Mouse (Mus musculus) forebrain, embryonic 12.5 days (tissue): Measurements from ENCODE around the gene Eci2. TPM values are rescaled to one million over a fixed set of nuclear protein-coding genes. Genes with fewer than 3 reads are reported as not detected.

Experiments used
- ATAC-seq: fragments of 200-750 bp; cut with Nextera tagmentation; 2 replicates; pipeline ENCODE4 v1.8.0; 2017; ENCODE audit warnings: moderate TSS enrichment; ENCODE audit not compliant: low FRiP score
- H3K27ac ChIP-seq: fragments of 300-500 bp; sonication (generic); 2 replicates; pipeline ENCODE4 v1.5.1; 2016; ENCODE audit warnings: mild to moderate bottlenecking
- H3K27me3 ChIP-seq: fragments of 300-500 bp; sonication (generic); 2 replicates; pipeline ENCODE4 v1.6.1; 2016; ENCODE audit warnings: mild to moderate bottlenecking
- H3K36me3 ChIP-seq: fragments of 300-500 bp; sonication (generic); replicated peaks from 2 replicates; pipeline ENCODE4 v1.6.1; 2016; ENCODE audit warnings: mild to moderate bottlenecking
- H3K4me1 ChIP-seq: fragments of 300-500 bp; sonication (generic); 2 replicates; pipeline ENCODE4 v1.6.1; 2016
- H3K4me2 ChIP-seq: fragments of 300-500 bp; sonication (generic); 2 replicates; pipeline ENCODE4 v1.6.1; 2016; ENCODE audit warnings: mild to moderate bottlenecking, moderate library complexity
- H3K4me3 ChIP-seq: fragments of 300-500 bp; sonication (generic); replicated peaks from 2 replicates; pipeline ENCODE4 v1.5.1; 2016; ENCODE audit warnings: mild to moderate bottlenecking
- H3K9ac ChIP-seq: fragments of 300-500 bp; sonication (generic); 2 replicates; pipeline ENCODE4 v1.6.1; 2016; ENCODE audit warnings: mild to moderate bottlenecking
- H3K9me3 ChIP-seq: fragments of 300-500 bp; sonication (generic); 2 replicates; pipeline ENCODE4 v1.6.1; 2016
- WGBS: fragments of 180-500 bp; shearing (Covaris S2); methylation state at CpG from one replicate; pipeline ENCODE4 v1.1.7; 2016; 5-methylcytosine and 5-hydroxymethylcytosine counted together
- polyA plus RNA-seq: library from polyadenylated mRNA; unstranded; fragments of >200 nt; fragmentation: Nextera tagmentation; extraction: Ambion mirVana; gene quantifications from 2 replicates; pipeline ENCODE4 v1.2.1, GENCODE M21; 2016

Gene Eci2
- 117 and 118 TPM in 2 replicates for polyA plus RNA-seq

DNA sequence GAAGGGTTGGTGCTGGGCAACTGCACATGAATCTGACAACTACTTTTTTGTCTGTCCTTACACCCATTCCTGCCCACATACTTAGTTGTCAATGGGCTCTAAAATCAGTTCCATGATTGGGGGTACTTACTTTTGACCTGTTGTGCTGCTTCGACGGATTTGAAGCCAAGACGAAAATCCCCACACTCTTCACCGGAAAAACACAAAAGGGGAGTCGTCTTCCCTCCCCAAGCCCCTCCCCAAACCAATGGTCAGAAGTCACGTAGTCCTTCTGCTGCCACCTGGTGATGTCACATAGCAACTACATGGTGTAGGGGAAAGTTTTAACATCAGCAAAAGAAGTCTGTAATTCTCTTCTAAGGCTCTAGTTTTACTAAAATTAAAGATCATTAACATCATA is at the start of gene Eci2:
TSS of gene Eci2 (minus strand) at position 218 of the 400 bp plus-strand sequence.
- no peak for ATAC-seq
- Histone ChIP-seq H3K9ac (no peak within 1 kb of the TSS), H3K4me3 (no peak within 1 kb of the TSS), H3K27me3 (no peaks in the 10 kb centered on the region), H3K27ac (no peak within 1 kb of the TSS), H3K36me3 (no peaks in the 10 kb centered on the region), H3K4me1 (no peaks in the 10 kb centered on the region), H3K9me3 (no peaks in the 10 kb centered on the region), H3K4me2 (peak within 1 kb of the TSS; percentile 33)
- WGBS, result 5% methylated on average over 6 of the region's 6 CpGs

DNA sequence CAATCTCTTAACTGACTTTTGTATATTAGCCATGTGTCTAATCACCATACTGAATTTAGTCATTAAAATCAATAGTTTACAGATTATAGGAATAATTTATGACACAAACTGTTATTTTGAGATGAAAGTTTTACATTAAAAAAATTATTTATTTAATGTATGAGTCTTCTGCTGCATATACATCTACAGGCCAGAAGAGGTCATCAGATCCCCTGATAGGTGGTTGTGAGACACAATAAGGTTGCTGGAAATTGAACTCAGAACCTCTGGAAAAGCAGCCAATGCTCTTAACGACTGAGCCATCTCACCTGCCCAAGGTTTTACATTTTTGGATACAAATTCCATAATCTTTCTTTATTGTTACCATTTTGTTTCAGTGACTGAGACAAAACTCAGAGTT is 48.0 kb upstream of the Eci2 start:
- Histone ChIP-seq H3K4me3 (no peak overlapping the region), H3K9me3 (no peaks in the 10 kb centered on the region), H3K9ac (no peak overlapping the region), H3K4me2 (no peak overlapping the region), H3K36me3 (no peaks in the 10 kb centered on the region), H3K4me1 (peaks cover 4% of the 10 kb centered on the region; the same call in 1 of the 2 replicates), H3K27ac (no peak overlapping the region), H3K27me3 (no peaks in the 10 kb centered on the region)
- 45% methylated on average over 1 of the region's 1 CpGs for WGBS
- no peak for ATAC-seq

DNA sequence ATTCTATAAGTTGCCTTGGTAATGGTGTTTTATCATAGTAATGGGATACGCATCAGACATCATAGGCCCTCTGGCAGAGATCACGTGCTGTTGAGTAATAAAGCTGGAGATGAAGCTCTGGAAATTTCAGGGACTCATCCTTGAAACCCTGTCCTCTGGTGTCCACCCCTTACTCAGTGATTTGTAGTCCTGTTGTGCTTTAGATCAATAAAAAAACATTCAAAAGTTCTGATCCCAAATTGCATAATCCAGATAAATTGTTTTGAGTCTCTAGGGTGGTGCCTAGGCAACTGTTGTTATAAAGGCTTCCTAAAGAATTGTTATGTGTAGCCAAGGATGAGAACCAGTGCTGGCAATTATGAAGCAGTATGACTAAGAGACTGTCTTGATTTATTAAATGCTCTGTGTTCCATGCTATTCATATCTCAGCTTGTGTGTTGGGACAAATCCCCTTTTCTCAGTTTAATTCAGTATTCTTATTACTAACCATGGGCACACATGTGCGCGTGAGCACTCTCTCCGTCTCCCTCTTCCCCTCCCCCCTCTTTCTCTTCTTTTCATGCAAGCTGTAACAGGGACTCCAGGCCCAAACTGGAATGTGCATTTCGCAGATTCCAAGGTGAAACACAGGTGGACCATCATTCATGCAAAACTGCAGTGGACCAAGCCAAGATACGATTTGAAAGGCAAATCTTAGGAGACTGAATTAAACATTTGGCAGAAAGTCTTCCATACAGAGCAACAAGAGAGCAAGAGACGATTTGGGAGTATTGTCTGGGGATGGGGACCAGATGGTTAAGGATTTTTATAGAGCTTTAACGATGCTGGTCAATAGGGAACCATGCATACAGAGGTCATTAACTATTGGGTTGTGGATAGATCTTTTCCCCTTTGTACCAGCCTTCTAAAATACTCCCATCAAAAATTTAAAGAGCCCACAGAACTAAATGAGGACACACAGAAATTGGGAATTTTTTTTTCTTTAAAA is 43.9 kb upstream of the Eci2 start:
- Histone ChIP-seq H3K4me2 (no peak overlapping the region), H3K36me3 (no peaks in the 10 kb centered on the region), H3K9me3 (no peaks in the 10 kb centered on the region), H3K4me1 (peaks cover 4% of the 10 kb centered on the region; the same call in 1 of the 2 replicates), H3K4me3 (no peak overlapping the region), H3K27me3 (no peaks in the 10 kb centered on the region), H3K27ac (no peak overlapping the region), H3K9ac (no peak overlapping the region)
- no peak for ATAC-seq
- 69% methylated on average over 9 of the region's 9 CpGs for WGBS

DNA sequence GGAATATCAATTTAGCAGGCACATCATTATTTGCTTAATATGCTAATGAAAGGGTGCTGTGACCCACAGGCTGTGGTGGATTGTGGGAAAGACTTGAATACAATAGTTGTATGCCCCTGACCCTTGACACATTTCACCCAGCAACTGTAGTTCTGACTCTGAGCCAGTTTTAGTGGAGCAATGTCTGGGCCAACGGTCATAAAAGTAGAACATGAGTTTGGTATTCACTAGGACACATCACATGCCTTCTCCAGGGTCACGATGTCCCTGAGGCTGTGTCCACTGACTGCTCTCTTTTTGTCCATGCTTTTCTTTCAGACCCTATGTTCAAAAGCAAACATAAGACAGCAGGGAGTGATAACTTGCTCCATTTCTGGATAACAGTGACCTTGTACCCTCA is 40.2 kb upstream of the Eci2 start:
- H3K4me3 ChIP-seq, result no peak overlapping the region
- no peak overlapping the region for H3K27ac ChIP-seq
- no peaks in the 10 kb centered on the region for H3K36me3 ChIP-seq
- H3K4me1 ChIP-seq, result peaks cover 4% of the 10 kb centered on the region; the same call in 1 of the 2 replicates
- no peak overlapping the region for H3K4me2 ChIP-seq
- no peaks in the 10 kb centered on the region for H3K27me3 ChIP-seq
- H3K9ac ChIP-seq, result no peak overlapping the region
- 79% methylated on average over 2 of the region's 2 CpGs for WGBS
- H3K9me3 ChIP-seq, result no peaks in the 10 kb centered on the region
- no peak for ATAC-seq

DNA sequence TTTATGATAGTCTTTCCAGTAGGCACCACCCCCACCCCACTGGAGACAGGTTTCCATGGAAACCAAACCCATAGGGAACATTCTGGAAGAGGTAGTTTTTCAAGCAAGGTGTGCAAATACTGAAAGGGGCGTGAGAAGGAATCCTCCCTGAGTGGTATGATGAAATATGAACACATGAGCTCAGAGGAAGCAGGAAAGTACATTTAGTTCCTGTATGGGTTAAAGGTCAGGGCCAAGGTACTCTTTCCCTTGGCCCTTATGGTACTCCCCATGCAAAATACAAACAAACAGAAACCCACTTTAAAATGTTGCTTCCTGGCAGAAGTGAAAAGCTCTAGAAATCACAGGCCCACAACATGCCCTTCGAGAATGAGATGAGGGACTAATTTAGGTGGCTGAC is 39.1 kb upstream of the Eci2 start:
- no peak for ATAC-seq
- H3K36me3 ChIP-seq, result no peaks in the 10 kb centered on the region
- H3K9ac ChIP-seq, result no peak overlapping the region
- no peaks in the 10 kb centered on the region for H3K9me3 ChIP-seq
- 75% methylated on average over 2 of the region's 2 CpGs for WGBS
- H3K4me3 ChIP-seq, result no peak overlapping the region
- H3K27ac ChIP-seq, result no peak overlapping the region
- peaks cover 3% of the 10 kb centered on the region; the same call in 1 of the 2 replicates for H3K4me1 ChIP-seq
- H3K27me3 ChIP-seq, result no peaks in the 10 kb centered on the region
- no peak overlapping the region for H3K4me2 ChIP-seq

DNA sequence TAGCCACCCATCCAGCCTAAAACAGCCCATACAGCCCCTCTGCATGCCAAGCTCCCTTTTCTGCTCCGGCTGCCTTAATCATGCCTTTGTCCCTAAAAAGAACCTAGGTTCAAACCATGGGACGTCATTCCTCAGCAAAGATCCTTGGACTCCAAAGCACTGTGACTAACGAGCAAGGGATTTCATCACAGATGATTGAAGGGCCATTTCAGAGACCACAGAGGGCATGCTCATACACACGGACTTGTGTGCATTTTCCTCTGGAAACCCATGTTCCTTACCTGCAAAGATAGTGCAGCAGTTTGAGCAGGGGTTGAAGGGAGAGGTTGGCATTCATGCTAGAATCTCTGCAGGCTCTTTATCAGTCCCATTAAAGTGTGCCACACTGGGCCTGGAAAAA is 37.5 kb upstream of the Eci2 start:
- WGBS, result 43% methylated on average over 4 of the region's 4 CpGs
- Histone ChIP-seq H3K27me3 (no peaks in the 10 kb centered on the region), H3K9ac (no peak overlapping the region), H3K4me3 (no peak overlapping the region), H3K4me2 (no peak overlapping the region), H3K27ac (no peak overlapping the region), H3K36me3 (no peaks in the 10 kb centered on the region), H3K4me1 (no peaks in the 10 kb centered on the region), H3K9me3 (no peaks in the 10 kb centered on the region)
- no peak for ATAC-seq

DNA sequence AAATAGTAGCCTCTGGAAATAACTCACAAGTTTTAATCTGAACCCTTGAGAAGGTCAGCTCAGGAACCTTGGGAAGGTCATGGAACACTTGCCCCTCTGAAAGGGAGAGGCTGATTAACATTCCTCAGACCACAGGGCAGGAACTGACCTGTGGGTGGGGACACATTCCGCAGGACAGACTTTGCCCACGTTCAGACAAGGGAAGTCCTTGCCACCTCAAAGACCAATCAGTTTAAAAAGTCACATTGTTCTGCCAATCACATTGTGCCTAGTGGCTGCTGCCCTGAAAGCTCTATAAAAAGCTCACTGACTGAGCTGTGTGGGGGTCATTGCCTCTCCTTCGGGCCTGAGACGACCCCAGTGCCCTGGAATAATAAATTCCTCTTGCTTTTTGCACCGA is 31.2 kb upstream of the Eci2 start:
- 32% methylated on average over 5 of the region's 5 CpGs for WGBS
- no peak overlapping the region for H3K27ac ChIP-seq
- no peak for ATAC-seq

DNA sequence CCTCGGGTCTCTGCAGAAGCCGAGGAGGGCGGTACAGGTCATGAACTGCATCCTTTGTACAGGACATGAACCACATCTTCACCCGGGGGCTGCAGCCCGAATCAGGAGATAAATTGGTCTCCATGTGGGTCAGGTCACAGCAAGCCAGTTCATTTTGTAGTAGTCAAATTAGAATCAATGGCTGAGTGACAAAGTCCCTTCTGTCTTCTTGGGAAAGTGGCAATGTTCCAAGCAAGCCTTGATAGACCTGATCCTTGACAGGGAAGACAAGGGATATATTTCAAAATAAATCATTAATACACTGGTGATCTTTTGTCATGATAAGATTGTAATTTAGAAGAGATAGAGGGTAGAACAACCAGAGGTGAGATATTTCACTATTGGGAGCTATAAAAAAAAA is 9.6 kb upstream of the Eci2 start:
- WGBS, result 86% methylated on average over 5 of the region's 5 CpGs
- no peaks in the 10 kb centered on the region for H3K4me1 ChIP-seq
- ATAC-seq, result no peak
- no peaks in the 10 kb centered on the region for H3K36me3 ChIP-seq
- H3K9me3 ChIP-seq, result no peaks in the 10 kb centered on the region
- H3K4me3 ChIP-seq, result no peak overlapping the region
- H3K27ac ChIP-seq, result no peak overlapping the region
- no peak overlapping the region for H3K4me2 ChIP-seq
- H3K27me3 ChIP-seq, result no peaks in the 10 kb centered on the region
- no peak overlapping the region for H3K9ac ChIP-seq

More for the DNA sequence above, 31.2 kb upstream of the Eci2 start:
- H3K4me2 ChIP-seq, result no peak overlapping the region
- no peaks in the 10 kb centered on the region for H3K9me3 ChIP-seq
- H3K4me1 ChIP-seq, result no peaks in the 10 kb centered on the region
- no peaks in the 10 kb centered on the region for H3K36me3 ChIP-seq
- no peak overlapping the region for H3K4me3 ChIP-seq
- H3K27me3 ChIP-seq, result no peaks in the 10 kb centered on the region
- H3K9ac ChIP-seq, result no peak overlapping the region

DNA sequence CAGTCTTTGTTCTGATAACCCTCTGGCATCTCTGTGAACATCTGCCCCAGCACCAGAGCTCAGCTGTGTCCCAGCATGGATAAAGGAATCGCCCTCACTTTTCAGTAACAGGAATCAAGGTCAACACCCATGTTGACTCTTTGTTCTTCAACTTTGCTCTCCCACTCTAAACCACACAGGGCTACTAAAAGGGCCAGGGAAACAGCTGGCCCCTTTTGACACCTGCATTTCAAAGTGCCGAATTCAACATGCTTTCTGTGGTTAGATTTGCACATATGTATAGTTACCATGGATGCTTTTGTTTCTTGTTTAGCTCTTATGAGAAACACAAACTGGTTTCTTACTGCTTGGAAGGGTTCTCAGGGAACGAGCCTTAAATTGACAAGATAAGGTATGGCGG is 8.8 kb upstream of the Eci2 start:
- Histone ChIP-seq H3K36me3 (no peaks in the 10 kb centered on the region), H3K9me3 (no peaks in the 10 kb centered on the region), H3K27me3 (no peaks in the 10 kb centered on the region), H3K9ac (no peak overlapping the region), H3K4me1 (no peaks in the 10 kb centered on the region), H3K27ac (no peak overlapping the region), H3K4me2 (no peak overlapping the region), H3K4me3 (no peak overlapping the region)
- WGBS, result 88% methylated on average over 4 of the region's 4 CpGs
- ATAC-seq, result no peak

DNA sequence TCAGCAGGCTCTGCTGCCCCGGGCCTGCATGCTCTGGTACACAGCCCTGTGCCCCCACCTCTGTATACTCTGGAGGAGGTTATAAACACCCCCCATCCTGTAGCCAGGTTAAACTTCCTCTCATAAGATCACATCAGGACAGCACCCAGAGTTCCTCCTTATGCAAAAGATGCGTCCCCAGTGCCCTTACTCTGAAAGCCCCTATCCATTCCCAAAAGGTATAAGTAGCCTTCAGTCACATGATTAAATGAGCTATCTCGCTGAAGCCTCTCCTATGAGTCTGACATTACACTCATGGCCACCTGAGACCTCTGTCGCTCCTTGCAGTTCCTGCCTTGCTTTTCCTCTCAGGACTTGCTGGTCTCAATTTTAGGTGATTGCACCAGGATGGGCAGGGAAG is 6.7 kb upstream of the Eci2 start:
- no peak overlapping the region for H3K27ac ChIP-seq
- H3K27me3 ChIP-seq, result no peaks in the 10 kb centered on the region
- WGBS, result 92% methylated on average over 4 of the region's 4 CpGs
- no peak overlapping the region for H3K9ac ChIP-seq
- H3K4me3 ChIP-seq, result no peak overlapping the region
- no peak overlapping the region for H3K4me2 ChIP-seq
- no peaks in the 10 kb centered on the region for H3K9me3 ChIP-seq
- no peaks in the 10 kb centered on the region for H3K36me3 ChIP-seq
- no peak for ATAC-seq
- H3K4me1 ChIP-seq, result no peaks in the 10 kb centered on the region

DNA sequence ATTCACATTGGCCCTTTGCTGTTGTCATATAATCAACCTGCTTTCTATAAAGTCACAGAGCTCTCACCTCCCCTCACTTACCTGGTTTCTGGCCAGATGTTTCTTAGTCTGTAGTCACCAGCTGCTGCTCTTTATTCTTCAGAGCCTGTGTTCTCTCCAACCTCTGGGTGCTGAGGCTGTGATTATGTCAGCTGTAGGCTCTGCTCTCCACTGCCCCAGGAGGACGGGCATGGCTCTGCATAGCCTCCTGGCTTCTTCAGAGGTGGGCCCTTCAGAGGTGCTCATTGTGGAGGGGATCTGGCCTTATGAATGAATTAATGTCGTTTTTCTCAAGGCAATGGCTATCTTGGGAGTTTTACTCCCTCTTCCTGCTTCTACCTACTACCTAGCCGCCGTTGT is 4.8 kb upstream of the Eci2 start:
- no peaks in the 10 kb centered on the region for H3K9me3 ChIP-seq
- WGBS, result 80% methylated on average over 4 of the region's 4 CpGs
- no peaks in the 10 kb centered on the region for H3K27me3 ChIP-seq
- no peak overlapping the region for H3K9ac ChIP-seq
- no peak overlapping the region for H3K27ac ChIP-seq
- no peak for ATAC-seq
- H3K36me3 ChIP-seq, result no peaks in the 10 kb centered on the region
- no peak overlapping the region for H3K4me3 ChIP-seq
- H3K4me1 ChIP-seq, result no peaks in the 10 kb centered on the region
- no peak overlapping the region for H3K4me2 ChIP-seq

DNA sequence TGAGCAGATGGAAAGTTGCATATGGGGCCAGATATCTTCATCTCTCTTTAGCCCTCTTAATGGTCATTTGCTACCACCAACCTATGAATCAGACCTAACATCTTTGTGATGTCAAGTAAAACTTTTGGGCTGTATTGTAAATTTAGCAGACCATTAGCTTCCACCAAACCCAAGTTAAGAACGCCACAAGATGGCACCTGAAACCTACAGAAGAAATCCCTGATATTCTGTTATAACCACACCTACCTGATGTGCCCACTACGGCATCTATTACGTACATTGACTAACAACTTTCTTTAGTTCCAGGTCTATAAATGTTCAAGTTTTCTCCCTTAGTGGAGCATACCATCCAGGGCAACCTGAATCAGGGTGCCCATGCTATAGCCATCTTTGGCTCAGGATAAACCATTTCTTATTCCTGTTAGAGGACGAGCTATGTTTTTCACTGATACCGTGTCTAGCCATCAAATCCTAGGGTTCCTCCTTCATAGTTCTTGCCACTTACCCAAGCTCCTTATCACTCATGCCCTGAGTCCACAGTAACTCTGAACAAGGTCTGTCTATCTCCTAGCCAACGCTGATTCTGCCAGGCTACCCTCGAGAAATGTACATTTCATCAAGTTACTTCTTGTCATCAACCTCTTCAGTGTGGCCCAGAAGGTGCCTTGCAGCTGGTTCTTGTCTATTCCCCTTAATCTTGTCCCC is 4.2 kb upstream of the Eci2 start:
- H3K9me3 ChIP-seq, result no peaks in the 10 kb centered on the region
- H3K36me3 ChIP-seq, result no peaks in the 10 kb centered on the region
- no peak for ATAC-seq
- WGBS, result 87% methylated on average over 7 of the region's 7 CpGs
- H3K27ac ChIP-seq, result no peak overlapping the region
- no peaks in the 10 kb centered on the region for H3K27me3 ChIP-seq
- no peak overlapping the region for H3K4me3 ChIP-seq
- H3K4me2 ChIP-seq, result no peak overlapping the region
- H3K9ac ChIP-seq, result no peak overlapping the region
- no peaks in the 10 kb centered on the region for H3K4me1 ChIP-seq
